Mouse (Mus musculus): Measurements from ENCODE around the gene Trpc6. TPM values are rescaled to one million over a fixed set of nuclear protein-coding genes. Genes with fewer than 3 reads are reported as not detected.

Gene Trpc6
- 10 to 100 TPM in 1 of 2 experiments, 1 to 10 TPM in 1; 9.7 to 10.4 TPM for total RNA-seq (2021)
- long read RNA-seq, partial matches to known transcripts = 0 of 8 reads
- long read RNA-seq, other reads (novel, unspliced or antisense) = 3 of 8 reads

- peak; percentile 17 to 31 for DNase-seq (ENCODE audit: low spot score in 2 of 2)
Measured at GRCm38 (mm10) chr9:8544041-8544794, at the start of gene Trpc6. Gene Trpc6 (plus strand): TSS chr9:8544142.

GRCm38 (mm10) chr9:8520911-8521310 lies 23.0 kb upstream of the Trpc6 start:
- no peak for DNase-seq (ENCODE audit: low spot score in 2 of 2)

DNA sequence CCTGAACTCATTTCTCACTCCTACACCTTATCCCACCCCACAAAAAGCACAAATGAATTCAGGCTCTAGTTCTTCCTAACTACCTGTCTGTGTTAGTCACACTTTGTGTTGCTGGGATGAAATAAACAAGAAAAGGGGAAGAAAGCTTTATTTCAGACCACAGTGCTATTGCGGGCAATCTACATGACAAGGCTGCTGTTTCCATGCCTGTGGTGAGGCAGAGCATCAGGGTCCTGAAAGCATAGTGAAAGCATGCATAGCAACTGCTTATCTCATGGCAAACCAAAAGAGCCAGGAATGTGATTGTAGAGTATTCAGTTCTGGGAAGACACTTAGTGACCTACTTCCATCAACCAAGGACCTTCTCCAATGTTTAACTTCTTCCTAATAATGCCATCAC lies 10.3 kb upstream of the Trpc6 start:
- no peak for DNase-seq (ENCODE audit: low spot score in 2 of 2)

GRCm38 (mm10) chr9:8545236-8545635 lies 1.3 kb downstream of the Trpc6 start:
- no peak for DNase-seq (ENCODE audit: low spot score in 2 of 2)

DNA sequence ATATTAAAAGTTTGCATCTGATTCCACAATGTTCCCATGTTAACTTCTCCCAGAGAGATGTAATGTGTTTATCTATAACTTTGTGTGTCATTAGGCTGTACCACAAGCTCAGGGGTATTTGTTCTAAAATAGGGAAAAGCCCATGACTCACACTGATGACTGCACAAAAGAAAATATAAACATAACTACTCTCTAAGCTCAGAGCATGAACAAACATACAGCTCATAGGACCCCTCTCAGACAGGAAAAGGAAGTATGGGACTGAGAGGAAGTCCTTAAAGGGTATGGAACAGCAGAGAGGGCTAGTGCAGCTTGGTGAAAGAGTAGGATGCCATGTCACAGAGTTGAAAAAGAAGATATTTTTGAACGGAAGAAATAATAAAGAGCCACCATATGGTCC lies 14.6 kb downstream of the Trpc6 start:
- DNase-seq (ENCODE audit: low spot score in 2 of 2) = no peak

DNA sequence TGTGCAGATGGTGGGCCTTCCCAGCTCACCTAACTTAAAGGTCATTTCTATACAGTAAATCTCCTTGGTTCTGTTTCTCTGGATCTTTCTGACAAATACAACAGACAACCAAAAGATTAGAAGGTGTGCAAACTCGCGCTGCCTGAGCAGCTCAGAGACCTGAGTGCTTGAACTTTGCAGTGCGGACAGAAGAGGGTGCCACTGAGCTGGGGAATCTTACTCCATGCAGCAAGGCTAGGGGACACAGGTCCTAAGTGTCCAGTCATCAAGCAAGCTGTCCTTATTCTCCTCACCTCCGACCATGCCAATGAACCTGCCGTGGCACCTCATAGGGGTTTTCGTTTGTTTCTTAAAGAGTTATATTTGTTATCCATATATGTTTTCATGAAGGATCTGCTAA lies 48.7 kb downstream of the Trpc6 start:
- peak; percentile 19 to 24 for DNase-seq (ENCODE audit: low spot score in 2 of 2)

GRCm38 (mm10) chr9:8597089-8597488 lies 53.1 kb downstream of the Trpc6 start:
- DNase-seq (ENCODE audit: low spot score in 2 of 2) = no peak

GRCm38 (mm10) chr9:8606816-8607491 lies 63.0 kb downstream of the Trpc6 start:
- no peak for DNase-seq (ENCODE audit: low spot score in 2 of 2)

GRCm38 (mm10) chr9:8634344-8634743 lies 90.4 kb downstream of the Trpc6 start:
- DNase-seq (ENCODE audit: low spot score in 2 of 2) = peak; percentile 11 to 23

DNA sequence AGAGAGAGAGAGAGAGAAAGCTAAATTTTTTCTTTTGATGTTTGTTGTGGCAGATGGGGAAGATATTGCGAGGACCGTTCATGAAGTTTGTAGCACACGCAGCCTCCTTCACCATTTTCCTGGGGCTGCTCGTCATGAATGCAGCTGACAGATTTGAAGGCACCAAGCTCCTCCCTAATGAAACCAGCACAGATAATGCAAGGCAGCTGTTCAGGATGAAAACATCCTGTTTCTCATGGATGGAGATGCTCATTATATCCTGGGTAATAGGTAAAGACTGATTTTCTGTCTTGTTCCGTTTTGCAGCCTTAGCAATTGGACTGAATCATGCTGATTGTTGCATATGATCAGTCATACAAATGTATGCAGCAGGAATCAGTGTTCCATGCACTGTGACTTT lies 99.5 kb downstream of the Trpc6 start:
- DNase-seq (ENCODE audit: low spot score in 2 of 2) = no peak

- DNase-seq (ENCODE audit: low spot score in 2 of 2) = no peak
Measured at GRCm38 (mm10) chr9:8655347-8655746, 111.4 kb downstream of the Trpc6 start.

DNA sequence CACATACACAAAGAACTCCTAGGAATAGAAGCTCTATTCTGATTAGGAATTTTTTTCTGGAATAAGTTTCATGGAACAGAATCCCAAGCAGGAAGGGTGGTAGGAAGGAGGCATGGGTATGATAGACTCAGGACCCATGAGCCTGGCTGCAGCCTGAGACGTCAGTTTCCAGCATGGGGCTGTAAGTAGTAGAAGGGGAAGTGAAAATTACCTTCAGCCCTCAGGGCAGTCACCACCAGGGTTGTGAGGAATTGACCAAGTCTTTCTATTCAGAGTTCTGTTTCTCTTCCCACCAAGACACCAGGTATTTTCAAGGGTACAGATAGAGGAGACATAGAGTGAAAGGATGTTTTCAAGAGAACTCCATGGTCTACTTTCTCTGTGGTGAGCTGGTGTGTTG lies 129.0 kb downstream of the Trpc6 start:
- no peak for DNase-seq (ENCODE audit: low spot score in 2 of 2)

DNA sequence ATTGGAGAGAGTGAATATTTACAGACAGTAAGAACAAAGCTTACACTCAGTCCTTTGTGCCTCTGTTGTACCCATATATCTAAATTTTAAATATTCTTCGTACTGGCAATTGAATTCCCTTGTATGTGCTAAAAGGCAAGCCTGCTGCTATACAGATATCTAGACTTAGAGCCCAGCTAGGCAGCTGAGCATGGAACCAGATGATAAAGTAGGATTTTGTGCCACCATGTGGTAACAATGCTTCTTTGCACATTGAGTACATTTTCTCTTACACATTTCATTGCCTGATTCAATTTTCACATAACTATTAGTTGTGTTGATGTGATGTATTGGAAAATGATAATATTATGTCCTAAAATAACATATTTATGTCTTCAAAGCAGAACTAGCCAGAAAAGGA lies 132.7 kb downstream of the Trpc6 start:
- no peak for DNase-seq (ENCODE audit: low spot score in 2 of 2)

DNA sequence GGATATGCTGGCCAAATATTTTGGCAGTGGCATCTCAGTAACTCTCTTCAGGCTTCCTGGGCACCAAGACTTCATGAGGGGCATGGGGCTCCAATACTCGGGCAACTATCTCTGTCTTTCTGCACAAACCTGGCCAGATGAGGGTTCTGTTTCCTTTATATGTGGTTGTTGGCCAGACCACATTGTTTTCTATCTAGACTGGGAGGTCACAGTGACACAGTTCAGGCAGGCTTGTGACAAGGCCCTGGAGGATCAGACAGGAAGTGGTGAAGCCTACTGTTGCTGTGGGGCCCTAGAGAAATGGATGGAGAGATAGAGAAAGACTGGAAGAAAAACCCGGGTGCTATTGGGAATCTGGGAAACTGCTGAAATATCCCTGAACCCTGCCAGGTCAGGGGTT lies 149.2 kb downstream of the Trpc6 start:
- DNase-seq (ENCODE audit: low spot score in 2 of 2) = no peak

- DNase-seq (ENCODE audit: low spot score in 2 of 2) = peak; percentile 90
Measured at GRCm38 (mm10) chr9:8700669-8701068, 156.7 kb downstream of the Trpc6 start.

- DNase-seq (ENCODE audit: low spot score in 2 of 2) = no peak
Measured at GRCm38 (mm10) chr9:8703516-8703915, 159.6 kb downstream of the Trpc6 start.

GRCm38 (mm10) chr9:8703956-8704355 lies 160.0 kb downstream of the Trpc6 start:
- no peak for DNase-seq (ENCODE audit: low spot score in 2 of 2)

DNA sequence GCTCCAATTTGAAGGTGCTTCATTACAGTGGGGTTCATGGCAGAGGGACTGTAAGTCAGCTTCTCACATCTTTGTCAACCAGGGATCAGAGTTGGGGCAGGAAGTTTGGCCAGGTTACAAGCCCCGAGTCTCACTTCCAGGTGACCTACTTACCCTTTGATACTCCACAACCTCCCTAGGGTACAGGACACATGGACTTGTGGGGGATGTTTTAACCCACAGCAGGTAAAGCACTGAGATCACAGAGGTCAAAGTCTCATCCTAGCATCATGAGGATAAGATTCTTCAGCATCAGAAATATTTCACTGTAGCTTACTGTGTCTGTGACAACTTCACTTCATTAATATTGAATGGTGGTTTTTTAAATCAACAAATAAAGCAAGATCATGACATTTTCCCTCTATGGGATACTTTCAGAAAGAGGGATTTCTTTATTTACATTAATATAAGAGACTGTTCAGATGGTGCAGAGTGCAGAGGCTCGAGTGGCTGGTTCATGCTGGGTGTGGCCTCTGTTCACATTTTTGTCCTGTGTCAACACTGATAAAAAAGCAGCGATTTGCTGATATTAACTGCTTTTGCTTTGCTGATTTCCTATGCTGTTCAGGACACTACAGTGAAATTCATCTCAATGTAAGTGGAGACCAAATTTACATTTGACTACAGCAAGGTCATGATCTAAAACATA lies 166.3 kb downstream of the Trpc6 start:
- DNase-seq (ENCODE audit: low spot score in 2 of 2) = no peak

DNA sequence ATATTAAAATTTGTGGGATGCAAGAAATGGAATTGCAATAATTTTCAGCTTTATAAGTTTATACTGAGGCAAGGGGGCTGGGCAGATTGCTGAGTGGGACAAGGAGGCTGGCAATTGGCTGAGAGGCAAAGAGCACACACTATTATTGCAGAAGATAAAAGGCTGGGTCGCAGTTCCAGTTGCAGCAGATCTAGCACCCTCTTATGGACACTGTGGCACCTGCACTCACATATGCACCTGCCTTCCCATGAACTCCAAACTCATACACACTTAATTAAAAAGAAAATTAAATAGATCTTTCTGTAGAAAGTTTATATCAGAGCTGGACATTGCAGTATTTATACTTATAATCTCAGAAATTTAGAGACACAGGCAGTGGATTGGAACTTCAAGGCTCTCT lies 175.1 kb downstream of the Trpc6 start:
- DNase-seq (ENCODE audit: low spot score in 2 of 2) = no peak

DNA sequence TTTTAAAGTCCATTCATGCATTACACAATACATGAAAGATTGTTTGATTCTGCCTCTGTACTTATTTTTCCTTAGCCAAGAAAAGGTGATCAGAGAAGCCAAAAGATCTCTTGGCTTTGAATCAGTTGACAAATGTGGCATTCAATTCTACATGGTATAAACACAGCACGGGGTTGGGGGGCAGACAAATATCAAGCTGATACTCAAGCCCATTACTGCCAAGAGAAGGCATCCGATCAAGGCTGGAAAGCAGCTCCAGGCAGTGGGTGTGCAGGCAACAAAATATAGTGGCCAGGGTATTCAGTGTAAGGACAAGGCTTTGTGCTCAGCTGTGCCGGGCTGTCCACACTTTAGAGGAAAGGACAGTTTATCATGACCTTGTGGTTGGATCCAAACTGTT lies 185.1 kb downstream of the Trpc6 start:
- DNase-seq (ENCODE audit: low spot score in 2 of 2) = no peak
